Mouse (Mus musculus) ES-Bruce4 (cell line): Measurements from ENCODE around the gene AI837181.

Source experiments
- CTCF ChIP-seq: IDR thresholded peaks from one replicate; pipeline ENCODE4 v1.8.1; 2011; ENCODE audit warnings: low read depth, low read length
- EP300 ChIP-seq: IDR thresholded peaks from 2 replicates; pipeline ENCODE4 v1.6.1; 2011; ENCODE audit warnings: low read depth, low read length; ENCODE audit not compliant: insufficient read depth

- TF ChIP-seq CTCF = no peak
- no peak for TF ChIP-seq EP300
Measured at GRCm38 (mm10) chr19:5444371-5444908, 19.5 kb downstream of the AI837181 start.
